In genomic region chr10:23923941-23924340, GRCm38 (mm10) we compare ENCODE assay signal across 27 mouse cellular contexts. TPM values are rescaled to one million over a fixed set of nuclear protein-coding genes. Genes with fewer than 3 reads are reported as not detected.
"Had no signal": no experiment of that assay in that cellular context is flagged by ENCODE, and none has a peak within 500 bp of the region (broad histone marks: within the 10 kb centered on the region; RNA-seq: fewer than 3 reads in every experiment).

No protein-coding gene starts in this region.

- ATAC-seq: midbrain, embryonic 16.5 days had no signal

- H3K36me3 ChIP-seq: midbrain, embryonic 10.5 days; midbrain, embryonic 12.5 days; neural tube, embryonic 13.5 days; neural tube, embryonic 15.5 days; stomach, embryonic 15.5 days had no signal

- H3K27ac ChIP-seq: midbrain, embryonic 10.5 days; midbrain, embryonic 12.5 days; neural tube, embryonic 13.5 days; neural tube, embryonic 15.5 days; stomach, embryonic 15.5 days; stomach, postnatal 0 days had no signal

- H3K9ac ChIP-seq: lung, embryonic 14.5 days; midbrain, embryonic 12.5 days; neural tube, embryonic 13.5 days; neural tube, embryonic 15.5 days; stomach, embryonic 15.5 days had no signal

- H3K9me3 ChIP-seq: midbrain, embryonic 10.5 days; midbrain, embryonic 12.5 days; neural tube, embryonic 13.5 days; neural tube, embryonic 15.5 days; stomach, embryonic 15.5 days had no signal

- H3K4me2 ChIP-seq: lung, embryonic 14.5 days; midbrain, embryonic 12.5 days; neural tube, embryonic 13.5 days; neural tube, embryonic 15.5 days; stomach, embryonic 15.5 days had no signal

- H3K4me3 ChIP-seq: midbrain, embryonic 10.5 days; midbrain, embryonic 12.5 days; myocyte; neural tube, embryonic 13.5 days; neural tube, embryonic 15.5 days; stomach, embryonic 15.5 days had no signal

- DNase-seq: lung, adult 18-20 months; lung, embryonic 14.5 days; lung, postnatal 10 days; lung, postnatal 4 days; midbrain, embryonic 14.5 days; retina, postnatal 1 day; right cerebral cortex, adult 18-20 months; right cerebral cortex, postnatal 25 days; right cerebral cortex, postnatal 4 days; thymus, adult 2 months; thymus, postnatal 25 days; thymus, postnatal 4 days had no signal

- H3K27me3 ChIP-seq: midbrain, embryonic 12.5 days; neural tube, embryonic 13.5 days; neural tube, embryonic 15.5 days; stomach, embryonic 15.5 days had no signal

- H3K4me1 ChIP-seq: midbrain, embryonic 10.5 days; midbrain, embryonic 12.5 days; neural tube, embryonic 13.5 days; neural tube, embryonic 15.5 days; stomach, embryonic 15.5 days had no signal

RNA-seq across cellular contexts. Expression of gene Taar1, which starts 3.8 kb away (rescaled TPM):
- total RNA-seq: megakaryocyte, adult 5-6 weeks; megakaryocyte-erythroid progenitor cell, adult 5-6 weeks had no signal
- polyA plus RNA-seq: lung, embryonic 14.5 days; lung, embryonic 16.5 days; midbrain, embryonic 10.5 days; midbrain, embryonic 12.5 days; midbrain, embryonic 14.5 days; midbrain, embryonic 16.5 days; myocyte; neural tube, embryonic 11.5 days; neural tube, embryonic 13.5 days; neural tube, embryonic 15.5 days; spleen, adult 2 months; stomach, embryonic 15.5 days; stomach, postnatal 0 days; testis, adult 2 months; thymus, adult 2 months; urinary bladder, adult 2 months had no signal

RNA-seq across cellular contexts. Expression of gene Taar2, which starts 14.4 kb away (rescaled TPM):
- total RNA-seq: megakaryocyte, adult 5-6 weeks; megakaryocyte-erythroid progenitor cell, adult 5-6 weeks had no signal
- polyA plus RNA-seq: lung, embryonic 14.5 days; lung, embryonic 16.5 days; midbrain, embryonic 10.5 days; midbrain, embryonic 12.5 days; midbrain, embryonic 14.5 days; midbrain, embryonic 16.5 days; myocyte; neural tube, embryonic 11.5 days; neural tube, embryonic 15.5 days; spleen, adult 2 months; stomach, embryonic 15.5 days; stomach, postnatal 0 days; testis, adult 2 months; thymus, adult 2 months; urinary bladder, adult 2 months had no signal

RNA-seq across cellular contexts. Expression of gene Taar3, which starts 25.4 kb away (rescaled TPM):
- total RNA-seq: megakaryocyte, adult 5-6 weeks; megakaryocyte-erythroid progenitor cell, adult 5-6 weeks had no signal
- polyA plus RNA-seq: lung, embryonic 14.5 days; lung, embryonic 16.5 days; midbrain, embryonic 10.5 days; midbrain, embryonic 12.5 days; midbrain, embryonic 14.5 days; midbrain, embryonic 16.5 days; myocyte; neural tube, embryonic 11.5 days; neural tube, embryonic 13.5 days; neural tube, embryonic 15.5 days; spleen, adult 2 months; stomach, embryonic 15.5 days; stomach, postnatal 0 days; testis, adult 2 months; thymus, adult 2 months; urinary bladder, adult 2 months had no signal

RNA-seq across cellular contexts. Expression of gene Vnn1, which starts 29.5 kb away (rescaled TPM):
- total RNA-seq: megakaryocyte, adult 5-6 weeks; megakaryocyte-erythroid progenitor cell, adult 5-6 weeks had no signal
- polyA plus RNA-seq: myocyte; neural tube, embryonic 13.5 days had no signal

RNA-seq across cellular contexts. Expression of gene Taar4, which starts 36.4 kb away (rescaled TPM):
- total RNA-seq: megakaryocyte, adult 5-6 weeks; megakaryocyte-erythroid progenitor cell, adult 5-6 weeks had no signal
- polyA plus RNA-seq: lung, embryonic 14.5 days; lung, embryonic 16.5 days; midbrain, embryonic 10.5 days; midbrain, embryonic 12.5 days; midbrain, embryonic 14.5 days; midbrain, embryonic 16.5 days; myocyte; neural tube, embryonic 11.5 days; neural tube, embryonic 13.5 days; neural tube, embryonic 15.5 days; spleen, adult 2 months; stomach, embryonic 15.5 days; stomach, postnatal 0 days; testis, adult 2 months; urinary bladder, adult 2 months had no signal
